Mouse (Mus musculus) adrenal gland, adult (tissue): ENCODE results near the gene 1600002K03Rik.

ENCODE experiments used
- DNase-seq, 2 experiments: peaks; one replicate each; pipeline ENCODE4 v3.0.0; 2022 to 2023; ENCODE audit warnings: low spot score in 1 of 2; ENCODE audit not compliant: inconsistent age in 2 of 2

The 1600002K03Rik gene

DNA sequence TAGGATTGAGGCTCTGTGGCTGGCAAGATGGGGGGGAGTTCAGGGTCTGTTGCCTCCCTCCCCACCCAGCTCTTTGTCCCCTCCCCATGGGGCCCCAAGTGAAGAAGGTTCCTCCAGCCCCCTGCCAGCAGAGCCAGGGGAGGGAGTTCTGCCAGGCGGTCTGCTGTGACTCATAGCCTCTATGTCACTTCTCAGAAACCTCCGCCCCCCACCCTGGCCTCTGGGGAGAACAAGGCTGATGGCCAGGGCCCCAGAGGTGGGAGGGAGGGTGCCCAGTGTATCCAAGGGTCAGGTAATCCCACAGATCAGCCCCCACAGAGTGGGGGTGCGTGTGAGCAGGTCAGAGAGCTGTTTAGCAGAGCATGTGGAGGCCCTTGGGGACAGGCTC, 19.9 kb upstream of the 1600002K03Rik start:
- DNase-seq, result peak; percentile 89 to 95

DNA sequence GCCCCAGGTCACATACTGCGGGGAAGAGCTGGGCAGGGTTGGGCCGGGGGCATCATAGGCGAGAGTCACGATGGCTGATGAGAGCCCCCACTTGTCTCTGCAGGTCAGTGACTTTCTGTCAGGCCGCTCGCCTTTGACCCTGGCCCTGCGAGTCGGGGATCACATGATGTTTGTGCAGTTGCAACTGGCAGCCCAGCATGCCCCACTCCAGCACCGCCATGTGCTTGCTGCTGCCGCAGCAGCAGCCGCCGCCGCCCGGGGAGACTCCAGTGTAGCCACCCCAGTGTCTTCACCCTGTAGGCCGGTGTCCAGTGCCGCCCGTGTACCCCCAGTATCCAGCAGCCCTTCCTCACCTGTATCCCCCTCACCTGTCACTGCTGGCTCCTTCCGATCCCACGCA, 19.0 kb upstream of the 1600002K03Rik start:
- DNase-seq, result peak in 1 of 2 experiments; percentile 45

DNA sequence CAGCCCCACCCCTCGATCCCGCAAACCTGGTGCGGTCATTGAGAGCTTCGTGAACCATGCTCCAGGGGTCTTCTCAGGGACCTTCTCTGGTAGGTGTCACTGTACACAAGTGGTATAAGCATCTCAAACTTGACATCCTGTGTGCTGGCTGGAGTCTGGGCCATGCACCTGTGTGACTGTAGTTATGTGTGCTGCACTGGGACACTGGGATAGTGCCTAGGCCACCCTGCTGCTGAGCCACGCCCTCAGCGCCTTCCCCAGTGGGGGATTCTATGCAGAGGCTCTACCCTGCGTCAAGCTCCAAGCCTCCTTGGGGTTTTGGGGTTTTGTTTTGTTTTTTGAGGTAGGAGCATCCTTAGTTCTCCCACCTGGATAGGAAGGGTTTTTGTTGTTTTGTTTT, 18.4 kb upstream of the 1600002K03Rik start:
- no peak for DNase-seq

DNA sequence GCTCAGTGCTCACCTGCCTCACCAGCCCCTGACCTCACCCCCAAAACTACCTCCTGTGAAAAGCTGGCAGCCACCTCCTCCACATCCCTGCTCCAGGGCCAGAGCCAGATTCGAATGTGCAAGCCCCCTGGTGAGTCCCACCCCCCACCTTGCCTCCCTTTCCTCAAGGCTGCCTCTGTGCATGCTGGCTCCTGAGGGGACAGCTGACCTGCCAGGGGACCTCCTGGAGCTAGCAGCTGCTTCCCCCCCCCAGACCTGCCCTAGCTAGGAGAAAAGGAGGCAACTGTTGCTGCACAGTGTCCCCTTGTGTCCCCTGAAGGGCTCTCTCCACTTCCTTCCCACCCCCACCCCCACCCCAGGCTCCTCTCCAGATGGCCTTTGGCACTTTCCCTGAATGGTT, 17.5 kb upstream of the 1600002K03Rik start:
- DNase-seq, result no peak

DNA sequence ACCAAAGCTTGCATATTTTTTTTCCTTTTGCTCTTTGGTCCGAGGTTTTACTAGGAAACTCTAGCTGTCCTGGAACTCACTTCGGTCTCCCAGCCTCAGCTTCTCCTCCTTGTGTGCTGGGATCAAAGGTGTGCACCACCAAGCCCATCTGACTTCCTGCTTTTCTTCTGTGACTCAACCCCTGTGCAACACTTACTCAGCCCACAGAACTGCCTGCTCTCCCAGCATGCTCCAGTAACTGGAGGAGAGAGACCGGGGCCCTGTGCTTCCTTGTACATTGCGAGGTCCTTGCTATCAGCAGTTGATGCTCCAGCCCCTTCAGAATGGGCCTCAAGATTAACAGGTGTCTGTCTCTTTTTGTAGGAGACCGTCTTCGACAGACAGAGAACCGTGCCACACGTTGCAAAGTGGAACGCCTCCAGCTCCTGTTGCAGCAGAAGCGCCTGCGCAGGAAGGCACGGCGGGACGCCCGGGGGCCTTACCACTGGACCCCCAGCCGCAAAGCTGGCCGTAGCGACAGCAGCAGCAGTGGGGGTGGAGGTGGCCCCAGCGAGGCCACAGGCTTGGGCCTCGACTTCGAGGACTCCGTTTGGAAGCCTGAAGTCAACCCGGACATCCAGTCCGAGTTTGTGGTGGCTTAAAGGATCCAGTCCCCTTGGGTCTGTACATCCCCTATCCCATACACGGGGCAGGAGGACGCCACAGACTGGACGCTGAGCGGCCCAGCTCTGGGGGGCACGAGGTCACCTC, 16.6 kb upstream of the 1600002K03Rik start:
- DNase-seq, result peak in 1 of 2 experiments; percentile 59

DNA sequence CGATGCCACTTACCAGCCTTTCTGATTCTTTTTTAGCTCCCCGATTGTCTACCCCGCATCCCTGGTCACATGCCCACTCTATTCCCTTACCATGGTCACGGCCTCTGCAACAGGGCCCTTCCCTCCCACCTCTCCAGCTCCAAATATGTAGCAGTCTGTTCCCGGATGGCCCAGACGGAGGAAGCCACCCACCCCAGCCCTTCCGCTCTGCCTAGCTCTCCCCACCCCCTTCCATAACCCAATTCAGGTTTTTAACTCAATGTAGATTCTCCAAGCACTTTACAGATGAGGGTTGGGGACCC, 16.0 kb upstream of the 1600002K03Rik start:
- peak in 1 of 2 experiments; percentile 47 for DNase-seq

DNA sequence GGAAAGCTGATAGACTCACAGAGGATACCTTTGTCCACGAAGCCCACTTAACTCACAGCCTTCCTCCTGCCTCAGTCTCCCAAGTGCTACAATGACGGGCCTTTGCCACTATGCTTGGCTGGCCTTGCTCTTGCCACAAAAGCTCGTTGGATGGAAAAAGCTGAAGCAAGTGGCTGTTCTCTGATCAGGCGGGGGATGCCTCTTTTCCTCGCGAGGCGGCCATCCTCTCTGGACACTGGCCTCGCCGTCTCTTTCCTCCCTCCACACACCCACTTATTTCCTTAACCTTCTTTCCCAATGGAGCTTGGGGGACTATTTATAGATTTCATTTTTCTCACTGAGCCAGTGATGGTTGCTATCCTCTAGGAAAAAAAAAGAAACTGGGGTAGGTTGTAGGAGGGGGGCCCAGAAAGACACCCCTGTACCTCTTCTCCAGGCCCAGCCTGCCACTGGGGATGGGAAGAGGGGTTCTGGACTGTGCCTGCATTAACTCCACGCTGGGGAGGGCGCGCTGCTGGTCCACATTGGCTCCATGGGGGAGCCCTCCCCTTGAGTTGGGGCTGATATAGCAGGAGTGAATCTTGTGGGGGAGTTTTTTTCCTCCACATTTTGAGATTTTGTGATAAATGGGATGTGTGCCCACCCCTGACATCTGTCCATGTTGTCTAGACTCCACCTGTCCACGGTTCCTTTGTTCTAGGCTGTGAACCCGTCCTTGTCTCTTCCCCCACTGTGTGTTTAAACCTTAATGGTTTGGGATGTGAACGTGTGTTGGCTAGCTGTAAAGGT, 15.4 kb upstream of the 1600002K03Rik start:
- peak in 1 of 2 experiments; percentile 59 for DNase-seq

DNA sequence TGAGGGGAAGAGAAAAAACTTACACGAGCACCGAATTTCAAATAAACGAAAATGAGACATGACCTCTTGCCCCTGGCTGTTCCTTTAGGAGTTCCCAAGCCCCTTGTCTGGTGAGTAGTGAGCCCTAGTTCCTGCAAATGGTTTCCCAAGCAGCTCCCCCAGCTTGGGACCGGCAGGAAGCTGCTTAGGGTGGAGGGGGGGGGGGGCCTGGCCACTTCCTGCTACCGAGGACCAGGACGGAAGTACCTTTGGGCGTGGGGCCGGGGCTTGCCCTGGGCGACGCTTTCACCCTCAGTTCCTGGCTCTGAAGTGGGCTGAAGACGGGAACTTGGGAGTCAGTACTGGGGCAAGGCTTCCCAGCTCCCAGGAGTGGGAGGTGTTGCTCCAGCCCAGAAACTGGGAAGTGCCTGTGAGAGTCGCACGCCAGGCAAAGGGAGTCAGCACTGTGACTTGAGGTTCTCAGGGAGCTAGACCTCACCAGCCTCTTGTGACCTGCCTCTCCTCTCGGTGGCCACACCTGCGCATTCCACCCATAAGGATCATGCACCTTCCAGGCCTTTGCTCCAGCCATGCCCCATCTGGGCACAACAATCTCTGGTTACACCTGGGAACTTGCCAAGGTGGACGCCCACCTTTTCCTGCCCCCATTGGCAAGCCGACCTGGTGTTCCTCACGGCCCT, 14.3 kb upstream of the 1600002K03Rik start:
- DNase-seq, result peak in 1 of 2 experiments; percentile 78

DNA sequence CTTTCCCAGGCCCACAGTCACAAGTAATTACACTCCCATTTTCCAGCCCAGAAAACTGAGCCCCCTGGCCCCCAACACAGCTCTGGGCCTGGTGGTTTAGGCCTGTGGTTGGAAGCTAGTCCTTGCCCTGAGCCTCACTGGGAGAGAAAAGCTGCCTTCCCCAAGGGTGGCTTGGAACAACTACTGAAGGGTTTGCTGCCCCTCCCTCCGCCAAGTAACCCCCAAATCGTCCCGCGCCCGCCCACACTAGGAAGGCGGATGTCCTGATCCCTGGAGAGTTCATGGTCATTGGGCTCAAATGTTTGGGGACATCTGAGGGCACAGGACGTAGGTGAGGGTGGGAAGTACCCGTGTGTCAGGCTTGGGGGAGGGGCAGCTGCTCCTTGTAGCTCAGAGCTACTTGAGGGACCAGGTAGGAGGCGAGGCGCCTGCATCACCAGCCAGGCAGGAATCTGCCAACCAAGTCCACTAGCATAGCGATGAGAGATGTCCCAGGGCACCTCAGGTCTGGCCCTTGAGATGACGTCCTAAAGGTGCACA, 13.7 kb upstream of the 1600002K03Rik start:
- peak in 1 of 2 experiments; percentile 77 for DNase-seq

DNA sequence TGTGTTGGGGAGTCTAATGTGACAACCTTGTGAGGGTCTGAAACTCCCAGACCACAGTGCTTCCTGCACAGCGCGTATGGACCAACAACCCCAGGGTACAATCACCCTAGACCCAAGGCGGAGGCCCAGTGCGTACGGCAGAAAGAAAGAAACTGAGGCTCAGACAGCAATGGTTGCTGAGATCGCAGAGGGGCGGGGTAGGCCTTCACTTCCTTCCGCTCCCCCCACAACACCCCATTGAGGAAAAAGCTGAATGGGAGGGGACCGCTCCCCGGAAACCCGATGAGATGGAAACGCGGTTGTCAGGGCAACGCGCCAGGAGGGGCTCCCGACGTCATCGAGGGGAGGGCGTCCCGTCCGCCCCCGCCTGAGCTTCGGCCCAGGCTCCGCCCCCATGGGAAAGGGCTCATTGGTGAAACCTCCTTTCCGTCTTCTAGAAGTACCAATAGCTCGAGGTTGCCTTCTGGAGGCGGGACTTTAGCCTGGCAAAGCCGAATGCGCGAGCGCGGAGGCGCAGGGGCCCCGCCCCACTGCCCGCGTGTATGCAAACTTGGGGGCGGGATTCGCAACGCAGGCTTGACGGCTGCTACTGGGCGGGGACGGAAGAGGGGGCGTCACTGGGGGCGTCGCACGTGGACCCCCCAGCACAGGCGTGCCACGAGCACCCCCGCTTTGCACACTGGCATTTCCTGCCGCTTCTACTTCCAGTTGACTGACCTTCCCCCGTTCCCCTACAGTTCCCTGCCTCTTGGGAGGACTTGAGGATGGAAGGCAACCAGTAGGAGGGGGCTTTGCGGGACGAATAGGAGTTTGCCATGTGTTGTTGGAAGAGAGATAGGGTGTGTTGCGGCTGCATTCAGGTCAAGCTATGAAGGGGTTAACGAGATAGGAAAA, 12.9 kb upstream of the 1600002K03Rik start:
- DNase-seq, result peak; percentile 100

DNA sequence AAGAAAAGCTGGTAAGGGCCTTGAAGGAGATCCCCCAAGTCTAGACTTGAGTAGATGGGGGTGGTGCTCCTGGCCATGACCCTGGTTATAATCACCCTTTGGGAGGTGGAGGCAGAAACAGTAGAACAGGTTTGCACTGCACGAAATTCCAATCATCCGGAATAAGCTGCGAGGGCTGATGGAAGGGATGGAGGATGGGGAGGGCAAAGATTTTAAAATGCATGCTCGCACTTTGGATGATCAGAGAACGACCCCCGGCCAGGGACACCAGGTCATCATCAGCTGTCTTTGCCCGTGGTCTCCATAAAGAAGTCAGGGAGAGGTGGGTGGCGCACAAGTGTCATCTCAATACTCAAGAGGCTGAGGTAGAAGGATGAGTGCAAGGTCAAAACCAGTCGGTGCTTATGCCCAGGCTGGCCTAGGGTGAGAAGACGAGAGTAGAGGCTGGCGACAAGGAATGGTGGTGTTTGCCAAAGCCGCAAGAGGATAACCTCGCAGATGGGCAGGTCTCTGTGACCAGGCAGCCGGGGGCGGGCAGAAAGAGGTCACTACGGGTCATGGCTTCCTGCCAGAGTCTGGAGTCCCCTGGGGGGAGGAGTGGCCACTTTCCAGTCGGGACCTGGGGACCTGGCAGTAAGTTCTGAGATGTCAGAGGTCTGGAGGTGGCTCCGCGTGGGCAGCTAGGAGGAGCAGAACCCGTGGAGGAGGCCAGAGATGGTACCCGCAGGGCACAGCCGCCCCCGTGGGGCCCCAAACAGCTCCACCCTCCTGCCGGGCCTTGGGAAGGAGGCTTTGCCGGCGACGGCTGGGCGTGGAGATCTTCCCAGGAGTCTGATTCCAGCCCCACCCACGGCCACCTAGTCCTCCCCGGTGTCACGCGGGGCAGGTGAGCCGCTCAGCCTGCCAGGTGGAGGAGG, 12.0 kb upstream of the 1600002K03Rik start:
- peak; percentile 94 to 98 for DNase-seq

DNA sequence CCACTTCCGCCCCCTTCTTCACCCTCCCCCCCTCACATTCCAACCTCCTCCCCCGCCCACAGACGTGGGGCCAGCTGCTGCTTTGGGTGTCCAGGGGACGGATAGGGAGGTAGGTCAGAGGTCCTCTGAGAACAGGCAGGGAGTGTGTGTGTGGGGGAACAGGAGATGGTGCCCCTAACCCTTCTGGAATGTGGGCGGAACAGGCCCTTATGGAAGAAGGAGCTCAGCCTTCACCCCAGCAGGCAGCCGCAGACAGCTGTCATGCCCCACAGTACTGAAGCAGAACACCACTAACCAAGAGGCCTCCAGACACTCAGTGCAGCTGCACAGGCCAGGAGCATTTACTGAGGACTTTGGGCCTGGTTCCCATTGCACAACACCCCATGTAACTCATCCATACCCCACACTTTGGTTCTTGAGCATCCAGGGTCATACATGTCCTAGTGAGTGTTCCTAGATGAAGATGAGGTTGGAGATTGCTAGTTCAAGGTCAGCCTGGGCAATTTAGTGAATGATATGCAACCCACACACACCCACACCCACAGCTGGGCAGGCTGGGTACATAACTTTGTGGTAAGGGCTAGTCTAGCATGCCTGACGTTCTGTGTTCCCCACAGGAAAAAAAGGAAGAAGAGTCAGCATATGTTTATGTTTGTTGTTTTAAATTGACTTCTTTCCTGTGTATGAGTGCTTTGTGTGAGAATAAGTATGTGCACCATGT, 11.1 kb upstream of the 1600002K03Rik start:
- DNase-seq, result peak; percentile 65 to 78

DNA sequence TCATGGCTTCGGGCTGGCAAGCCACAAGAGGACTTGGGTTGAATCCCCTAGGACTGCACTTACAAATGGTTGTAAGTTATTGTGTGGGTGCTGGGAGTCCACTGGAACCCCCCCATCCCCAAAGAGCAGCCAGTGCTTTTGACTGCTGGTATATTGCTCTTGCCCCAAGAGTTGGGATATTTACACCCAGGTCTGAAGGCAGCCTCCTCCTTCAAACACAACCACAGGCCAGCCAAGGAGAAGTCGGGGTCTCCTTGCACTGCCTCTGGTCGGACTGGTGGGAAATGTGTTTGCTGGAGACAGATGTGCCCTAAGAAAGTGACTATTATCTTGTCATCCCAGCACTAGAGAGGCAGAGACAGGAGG, 10.5 kb upstream of the 1600002K03Rik start:
- DNase-seq, result no peak

DNA sequence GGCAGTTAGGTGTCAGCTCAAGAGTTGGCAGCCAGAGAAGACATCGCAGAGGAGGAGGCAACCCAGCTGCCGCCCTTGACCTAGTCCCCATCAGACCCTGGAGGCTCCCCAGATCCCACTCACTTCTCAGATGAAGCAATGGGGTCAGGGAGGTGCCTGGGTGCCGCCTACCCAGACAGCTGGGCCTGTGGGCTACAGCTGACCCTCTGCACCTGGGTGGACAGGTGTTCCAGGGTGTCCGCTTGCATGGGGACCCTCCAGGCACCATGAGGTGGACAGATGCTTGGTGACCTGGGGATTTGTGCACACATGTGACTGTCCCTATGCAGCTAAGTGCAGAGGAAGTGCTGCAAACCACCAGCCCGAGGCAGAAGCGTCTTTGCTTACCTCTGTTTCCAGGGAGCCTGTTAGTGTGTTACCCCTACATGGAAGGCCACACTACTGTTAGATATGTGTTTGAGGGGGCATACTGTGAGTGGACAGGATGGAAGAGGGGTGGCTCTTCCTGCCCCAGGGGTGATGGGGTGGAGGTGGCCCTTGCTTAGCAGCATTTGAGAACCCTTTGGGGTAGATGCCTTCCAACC, 9.9 kb upstream of the 1600002K03Rik start:
- peak; percentile 29 to 70 for DNase-seq

DNA sequence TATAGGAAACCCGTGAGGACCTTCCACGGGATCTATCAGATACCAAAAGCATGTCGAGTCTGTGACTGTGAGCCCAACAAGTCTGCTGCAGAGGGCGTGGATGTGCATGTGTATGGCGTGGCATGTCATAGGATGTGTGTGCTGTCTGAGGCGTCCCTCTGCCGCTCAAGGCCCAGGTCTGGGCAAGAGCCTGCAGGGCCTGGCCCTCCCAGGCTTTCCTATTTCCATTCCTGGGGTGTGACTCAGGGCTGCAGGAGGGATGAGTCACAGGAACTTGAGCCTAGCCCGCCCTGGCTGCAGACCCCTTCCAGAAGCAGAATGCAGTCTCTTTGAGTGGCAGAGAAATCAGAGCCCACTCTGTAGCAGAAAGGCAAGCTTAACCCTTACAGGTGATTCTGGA, 9.0 kb upstream of the 1600002K03Rik start:
- peak; percentile 88 to 92 for DNase-seq

DNA sequence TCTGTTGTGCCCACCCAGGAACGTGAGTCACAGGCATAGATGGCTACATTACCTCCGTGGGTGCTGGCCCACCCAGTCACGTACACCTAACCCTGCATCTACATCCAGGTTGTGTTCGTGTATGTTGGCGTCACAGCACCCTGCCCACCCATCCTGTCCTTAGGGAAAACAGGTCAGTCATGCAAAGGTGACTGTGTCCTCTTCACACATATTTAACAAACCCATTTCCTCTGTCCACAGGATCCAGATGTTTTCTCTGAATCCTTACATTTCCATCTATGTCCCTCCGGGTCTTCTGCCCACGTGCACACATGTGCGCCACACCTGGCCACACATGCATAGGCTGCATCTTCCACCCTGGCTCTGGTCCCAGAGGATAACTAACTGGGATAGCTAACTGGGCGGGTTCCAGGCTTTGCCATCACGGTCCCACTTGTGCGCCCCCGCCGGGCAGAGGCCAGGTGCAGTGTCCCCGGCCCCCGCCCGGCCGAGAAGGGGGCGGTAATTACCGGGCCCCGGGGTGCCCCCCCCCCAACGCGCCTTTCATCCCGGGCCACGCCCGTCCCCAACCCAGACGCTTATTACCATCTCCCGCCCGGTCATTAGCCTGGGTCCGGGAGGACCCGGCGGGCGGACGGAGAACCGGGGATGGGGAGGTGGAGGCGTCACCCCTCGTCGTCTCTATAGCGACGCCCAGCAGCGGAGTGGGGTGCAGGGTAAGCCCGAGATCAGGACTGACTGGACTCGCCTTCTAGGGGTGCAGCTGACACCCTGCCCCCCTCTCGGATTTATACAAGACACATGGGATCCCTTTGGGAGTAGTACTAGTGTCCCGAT, 8.4 kb upstream of the 1600002K03Rik start:
- DNase-seq, result peak; percentile 67 to 80

DNA sequence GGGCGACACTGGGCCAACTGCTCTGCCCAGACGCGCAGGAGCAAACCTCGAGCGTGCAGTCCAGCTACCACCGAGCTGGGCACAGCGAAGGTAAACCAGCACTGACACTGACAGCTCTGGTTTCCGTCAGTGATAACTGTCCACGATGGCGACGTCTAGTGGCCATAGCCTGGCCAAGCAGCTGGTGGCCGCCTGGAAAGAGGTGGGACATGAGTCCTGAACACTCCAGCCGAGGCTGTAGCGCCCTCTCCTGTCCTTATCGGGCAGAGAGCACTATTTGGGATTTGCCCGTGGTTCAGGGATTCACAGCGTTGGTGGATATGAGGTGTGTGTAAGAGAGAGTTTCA, 7.8 kb upstream of the 1600002K03Rik start:
- DNase-seq, result peak; percentile 97 to 99
